Mouse (Mus musculus) liver, embryonic 14.5 days (tissue): ENCODE results near the gene Epn3. TPM values are rescaled to one million over a fixed set of nuclear protein-coding genes. Genes with fewer than 3 reads are reported as not detected.
A peak's percentile ranks its signal among the peaks of the same experiment; 100 is the strongest.

ENCODE experiments used
- ATAC-seq: fragments of 200-750 bp; cut with Nextera tagmentation; 2 replicates; pipeline ENCODE4 v1.8.0; 2017; ENCODE audit warnings: moderate number of reproducible peaks, mild to moderate bottlenecking, moderate library complexity; ENCODE audit not compliant: insufficient read depth
- DNase-seq, 3 experiments: peaks; one replicate each; pipeline ENCODE4 v3.0.0-alpha.2; 2012 to 2013; ENCODE audit warnings: low read depth in 3 of 3, low spot score in 3 of 3
- H3K27ac ChIP-seq: fragments of 300-500 bp; sonication (generic); 2 replicates; pipeline ENCODE4 v1.5.1; 2014; ENCODE audit warnings: moderate library complexity, mild to moderate bottlenecking, control low read depth, inconsistent platforms
- H3K27me3 ChIP-seq: fragments of 300-500 bp; sonication (generic); 2 replicates; pipeline ENCODE4 v1.6.1; 2014; ENCODE audit warnings: mild to moderate bottlenecking, low read length, moderate library complexity; ENCODE audit not compliant: control insufficient read depth, insufficient read depth
- H3K36me3 ChIP-seq: fragments of 300-500 bp; sonication (generic); replicated peaks from 2 replicates; pipeline ENCODE4 v1.6.1; 2014; ENCODE audit warnings: low read depth; ENCODE audit not compliant: control insufficient read depth, insufficient read depth
- H3K4me1 ChIP-seq, 2 experiments: fragments of 200-500 bp in 1 of 2; fragments of 300-500 bp in 1 of 2; sonication (generic) in 1 of 2; replicated peaks; 2 replicates each; pipeline ENCODE4 v1.6.1; 2012 to 2014; ENCODE audit warnings: antibody characterized with exemption in 1 of 2, inconsistent platforms in 1 of 2, low read length in 1 of 2; ENCODE audit not compliant: control insufficient read depth in 2 of 2, insufficient read depth in 2 of 2
- H3K4me2 ChIP-seq: fragments of 300-500 bp; sonication (generic); 2 replicates; pipeline ENCODE4 v1.6.1; 2014; ENCODE audit warnings: low read depth, mild to moderate bottlenecking, control low read depth, moderate library complexity
- H3K4me3 ChIP-seq, 2 experiments: fragments of 200-500 bp in 1 of 2; fragments of 300-500 bp in 1 of 2; sonication (generic) in 1 of 2; 2 replicates each; pipeline ENCODE4 v1.5.1; 2012 to 2014; ENCODE audit warnings: low read depth in 2 of 2, low read length in 2 of 2, mild to moderate bottlenecking in 2 of 2, control low read depth in 1 of 2, inconsistent platforms in 1 of 2, moderate library complexity in 1 of 2; ENCODE audit not compliant: insufficient read depth in 1 of 2
- H3K9ac ChIP-seq: fragments of 300-500 bp; sonication (generic); replicated peaks from 2 replicates; pipeline ENCODE4 v1.6.1; 2014; ENCODE audit warnings: mild to moderate bottlenecking, control low read depth, moderate library complexity
- H3K9me3 ChIP-seq: fragments of 300-500 bp; sonication (generic); 2 replicates; pipeline ENCODE4 v1.6.1; 2016; ENCODE audit warnings: low read length, mixed read lengths; ENCODE audit not compliant: control insufficient read depth
- CTCF ChIP-seq: IDR thresholded peaks from 2 replicates; pipeline ENCODE4 v1.5.1; 2016; ENCODE audit warnings: antibody characterized with exemption, low read depth, control low read depth
- EP300 ChIP-seq: IDR thresholded peaks from 2 replicates; pipeline ENCODE4 v1.6.1; 2016; ENCODE audit warnings: antibody characterized with exemption, low read depth
- WGBS: fragments of 180-500 bp; shearing (Covaris S2); extraction: QIAGEN DNeasy Blood & Tissue Kit; methylation state at CpG from one replicate; pipeline ENCODE4 v1.1.7; 2014; ENCODE audit not compliant: insufficient replicate concordance; 5-methylcytosine and 5-hydroxymethylcytosine counted together
- polyA plus RNA-seq, 2 experiments: library from polyadenylated mRNA; depleted of rRNA in 1 of 2; stranded (reverse) in 1 of 2; unstranded in 1 of 2; fragments of >200 nt; fragmentation: Nextera tagmentation in 1 of 2; extraction: Ambion mirVana in 1 of 2; gene quantifications; 2 replicates each; pipeline versions ENCODE4 v1.2.1 to v1.2.3; 2012 to 2014

Epn3 gene
- polyA plus RNA-seq, 2 experiments: 0.04 TPM; not detected in 1

- H3K27me3 ChIP-seq: no peaks in the 10 kb centered on the region
- peak; percentile 42 for ATAC-seq
- no peaks in the 10 kb centered on the region for H3K9me3 ChIP-seq
- H3K36me3 ChIP-seq: no peaks in the 10 kb centered on the region
- H3K27ac ChIP-seq: peak overlapping the region; percentile 61
- peak in 1 of 3 experiments; percentile 11 for DNase-seq
- peak overlapping the region; percentile 52 for H3K4me2 ChIP-seq
- H3K4me3 ChIP-seq: peak overlapping the region; percentile 43 to 56
- TF ChIP-seq EP300 (no peak), CTCF (no peak)
- peaks cover 12 to 27% of the 10 kb centered on the region in 2 experiments for H3K4me1 ChIP-seq
- WGBS: 43% methylated on average over 10 of the region's 10 CpGs
- H3K9ac ChIP-seq: peak overlapping the region; percentile 43
Observed at GRCm38 (mm10) chr11:94455161-94455820, 44.5 kb downstream of the Epn3 start.

GRCm38 (mm10) chr11:94454756-94455155 is 45.0 kb downstream of the Epn3 start:
- Histone ChIP-seq H3K4me1 (peaks cover 12 to 27% of the 10 kb centered on the region in 2 experiments), H3K36me3 (no peaks in the 10 kb centered on the region), H3K9me3 (no peaks in the 10 kb centered on the region), H3K4me3 (peak overlapping the region in 1 of 2 experiments; percentile 43; a peak in 2 of 4 replicates), H3K27me3 (no peaks in the 10 kb centered on the region), H3K9ac (no peak overlapping the region), H3K27ac (no peak overlapping the region), H3K4me2 (peak overlapping the region; percentile 52)
- DNase-seq (no peak), ATAC-seq (no peak)
- WGBS: 57% methylated on average over 5 of the region's 5 CpGs
- TF ChIP-seq CTCF: no peak
- TF ChIP-seq EP300: no peak

- H3K4me3 ChIP-seq: no peak overlapping the region
- H3K27ac ChIP-seq: no peak overlapping the region
- no peak for ATAC-seq
- no peak overlapping the region for H3K9ac ChIP-seq
- H3K4me2 ChIP-seq: no peak overlapping the region
- no peak for TF ChIP-seq EP300
- TF ChIP-seq CTCF: no peak
- H3K36me3 ChIP-seq: no peaks in the 10 kb centered on the region
- DNase-seq: no peak
- H3K9me3 ChIP-seq: no peaks in the 10 kb centered on the region
- 53% methylated on average over 12 of the region's 12 CpGs for WGBS
- H3K4me1 ChIP-seq: peaks cover 6 to 17% of the 10 kb centered on the region in 2 experiments; a peak in 3 of 4 replicates
- H3K27me3 ChIP-seq: no peaks in the 10 kb centered on the region
Observed at GRCm38 (mm10) chr11:94451091-94451773, 48.5 kb downstream of the Epn3 start.

- 49% methylated on average over 5 of the region's 5 CpGs for WGBS
- no peaks in the 10 kb centered on the region for H3K9me3 ChIP-seq
Observed at GRCm38 (mm10) chr11:94449886-94450285, 49.9 kb downstream of the Epn3 start.

GRCm38 (mm10) chr11:94449239-94449638 is 50.5 kb downstream of the Epn3 start:
- H3K4me3 ChIP-seq: no peak overlapping the region
- WGBS: 53% methylated on average over 8 of the region's 8 CpGs
- TF ChIP-seq CTCF: no peak
- TF ChIP-seq EP300: no peak
- ATAC-seq: no peak
- H3K9me3 ChIP-seq: no peaks in the 10 kb centered on the region
- no peak overlapping the region for H3K4me2 ChIP-seq
- no peaks in the 10 kb centered on the region for H3K36me3 ChIP-seq
- H3K9ac ChIP-seq: no peak overlapping the region
- H3K27me3 ChIP-seq: no peaks in the 10 kb centered on the region
- H3K27ac ChIP-seq: no peak overlapping the region
- peaks cover 0 to 2% of the 10 kb centered on the region in 2 experiments; a peak in 1 of 4 replicates for H3K4me1 ChIP-seq
- DNase-seq: no peak

More at GRCm38 (mm10) chr11:94449886-94450285, 49.9 kb downstream of the Epn3 start:
- H3K4me3 ChIP-seq: no peak overlapping the region
- H3K4me1 ChIP-seq: peaks cover 0 to 5% of the 10 kb centered on the region in 2 experiments; a peak in 3 of 4 replicates
- no peak for TF ChIP-seq EP300
- TF ChIP-seq CTCF: no peak
- H3K27ac ChIP-seq: no peak overlapping the region
- no peak overlapping the region for H3K4me2 ChIP-seq
- no peaks in the 10 kb centered on the region for H3K36me3 ChIP-seq
- H3K9ac ChIP-seq: no peak overlapping the region
- no peaks in the 10 kb centered on the region for H3K27me3 ChIP-seq
- ATAC-seq: no peak
- no peak for DNase-seq
